Mouse (Mus musculus) neural tube, embryonic 14.5 days (tissue): ENCODE data around the gene Armc7. TPM values are rescaled to one million over a fixed set of nuclear protein-coding genes. Genes with fewer than 3 reads are reported as not detected.
"Not testable (repeated sequence)": the region's sequence is repeated elsewhere in the genome, so short reads cannot be mapped to it uniquely, and the experiment has no call there.

ENCODE experiments used
- ATAC-seq: fragments of 200-750 bp; cut with Nextera tagmentation; 2 replicates; pipeline ENCODE4 v1.8.0; 2017; ENCODE audit warnings: low read depth, mild to moderate bottlenecking, moderate TSS enrichment, moderate library complexity
- H3K27ac ChIP-seq: fragments of 300-500 bp; sonication (generic); 2 replicates; pipeline ENCODE4 v1.5.1; 2014; ENCODE audit warnings: low read depth, mild to moderate bottlenecking, control low read depth, low read length, moderate library complexity, mixed read lengths
- H3K27me3 ChIP-seq: fragments of 300-500 bp; sonication (generic); 2 replicates; pipeline ENCODE4 v1.6.1; 2014; ENCODE audit warnings: low read length; ENCODE audit not compliant: control insufficient read depth, insufficient read depth
- H3K36me3 ChIP-seq: fragments of 300-500 bp; sonication (generic); 2 replicates; pipeline ENCODE4 v1.6.1; 2014; ENCODE audit warnings: low read length, mixed read lengths; ENCODE audit not compliant: control insufficient read depth, insufficient read depth
- H3K4me1 ChIP-seq: fragments of 300-500 bp; sonication (generic); 2 replicates; pipeline ENCODE4 v1.6.1; 2014; ENCODE audit warnings: low read length; ENCODE audit not compliant: control insufficient read depth, insufficient read depth
- H3K4me2 ChIP-seq: fragments of 300-500 bp; sonication (generic); 2 replicates; pipeline ENCODE4 v1.6.1; 2014; ENCODE audit warnings: mild to moderate bottlenecking, low read depth, low read length, control low read depth
- H3K4me3 ChIP-seq: fragments of 300-500 bp; sonication (generic); 2 replicates; pipeline ENCODE4 v1.5.1; 2014; ENCODE audit warnings: low read depth, low read length, control low read depth, mixed read lengths
- H3K9ac ChIP-seq: fragments of 300-500 bp; sonication (generic); replicated peaks from 2 replicates; pipeline ENCODE4 v1.6.1; 2014; ENCODE audit warnings: low read depth, mild to moderate bottlenecking, control low read depth, low read length, mixed read lengths
- H3K9me3 ChIP-seq: fragments of 300-500 bp; sonication (generic); 2 replicates; pipeline ENCODE4 v1.6.1; 2016; ENCODE audit warnings: low read length; ENCODE audit not compliant: control insufficient read depth
- WGBS: fragments of 180-500 bp; shearing (Covaris S2); extraction: QIAGEN DNeasy Blood & Tissue Kit; methylation state at CpG from one replicate; pipeline ENCODE4 v1.1.7; 2014; 5-methylcytosine and 5-hydroxymethylcytosine counted together
- polyA plus RNA-seq: library from polyadenylated mRNA; unstranded; fragments of >200 nt; fragmentation: Nextera tagmentation; extraction: Ambion mirVana; gene quantifications from 2 replicates; pipeline ENCODE4 v1.2.1, GENCODE M21; 2014

The Armc7 gene
- polyA plus RNA-seq, 1 experiment from 2014 or later = 19.4 TPM

DNA sequence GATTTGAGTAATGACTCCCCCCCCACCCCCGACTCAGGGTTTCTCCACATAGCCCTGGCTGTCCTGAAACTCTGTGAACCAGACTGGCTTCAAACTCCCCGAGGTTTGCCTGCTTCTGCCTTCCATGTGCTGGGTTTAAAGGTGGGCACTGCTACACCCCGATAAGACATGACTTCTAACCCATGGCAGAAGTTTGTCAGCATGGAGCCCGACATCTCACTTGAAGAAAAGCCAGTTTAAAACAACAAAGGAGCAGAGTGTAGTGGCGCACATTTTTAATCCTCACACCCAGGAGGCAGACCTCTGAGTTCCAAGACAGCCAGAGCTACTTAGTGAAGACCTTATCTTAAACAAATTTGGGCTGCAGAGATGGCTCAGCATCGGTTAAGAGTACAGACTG lies 16.9 kb downstream of the Armc7 start:
- Histone ChIP-seq H3K27ac (no peak overlapping the region), H3K27me3 (no peaks in the 10 kb centered on the region), H3K4me2 (peak overlapping the region; percentile 63), H3K9me3 (no peaks in the 10 kb centered on the region), H3K36me3 (peaks cover 10% of the 10 kb centered on the region), H3K9ac (no peak overlapping the region), H3K4me3 (peak overlapping the region; percentile 59; the same call in 1 of the 2 replicates), H3K4me1 (peaks cover 11% of the 10 kb centered on the region; the same call in 1 of the 2 replicates)
- no peak for ATAC-seq
- WGBS = 42% methylated on average over 6 of the region's 6 CpGs

DNA sequence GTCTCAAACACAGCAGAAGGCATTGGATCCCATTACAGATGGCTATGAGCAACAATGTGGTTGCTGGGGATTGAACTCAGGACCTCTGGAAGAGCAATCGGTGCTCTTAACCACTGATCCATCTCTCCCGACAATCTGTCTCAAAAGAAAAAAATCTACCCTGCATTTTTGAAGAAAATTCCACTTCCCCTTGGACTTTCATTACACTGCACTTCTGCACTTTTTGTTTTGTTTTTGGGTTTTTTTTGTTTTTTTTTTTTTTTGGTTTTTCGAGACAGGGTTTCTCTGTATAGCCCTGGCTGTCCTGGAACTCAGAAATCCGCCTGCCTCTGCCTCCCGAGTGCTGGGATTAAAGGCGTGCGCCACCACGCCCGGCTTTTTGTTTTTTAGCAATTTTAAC lies 21.1 kb downstream of the Armc7 start:
- WGBS = 93% methylated on average over 9 of the region's 9 CpGs

DNA sequence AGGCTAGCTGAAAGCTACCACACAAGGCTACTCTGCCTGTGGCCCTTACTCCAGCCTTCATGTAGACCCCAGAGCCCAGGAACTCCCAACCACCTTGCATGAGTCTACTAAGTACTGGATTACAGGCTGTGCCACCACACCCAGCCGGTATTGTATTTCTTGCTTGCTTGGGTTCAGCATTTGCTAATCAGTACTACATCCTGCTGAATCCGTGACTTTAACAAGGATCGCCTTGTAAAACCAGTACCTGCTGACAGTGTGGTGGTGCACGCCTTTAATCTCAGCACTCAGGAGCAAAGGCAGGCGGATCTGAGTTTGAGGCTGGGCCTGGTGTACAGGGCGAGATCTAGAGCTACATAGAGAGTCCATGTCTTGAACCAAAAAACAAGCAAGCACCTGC lies 27.2 kb downstream of the Armc7 start:
- no peak overlapping the region for H3K4me3 ChIP-seq
- H3K36me3 ChIP-seq = peaks cover 43% of the 10 kb centered on the region
- 0 out of 2 replicates have a peak, but pooled peaks cover 2% of the 10 kb centered on the region for H3K4me1 ChIP-seq
- 94% methylated on average over 6 of the region's 6 CpGs for WGBS
- H3K27ac ChIP-seq = no peak overlapping the region
- H3K4me2 ChIP-seq = no peak overlapping the region
- H3K9me3 ChIP-seq = no peaks in the 10 kb centered on the region
- ATAC-seq = no peak
- no peaks in the 10 kb centered on the region for H3K27me3 ChIP-seq
- H3K9ac ChIP-seq = no peak overlapping the region

More for the DNA sequence above, 21.1 kb downstream of the Armc7 start:
- H3K4me3 ChIP-seq, H3K4me2 ChIP-seq, H3K27ac ChIP-seq, H3K9me3 ChIP-seq, H3K27me3 ChIP-seq, H3K9ac ChIP-seq, ATAC-seq, H3K4me1 ChIP-seq: not testable (repeated sequence)
- H3K36me3 ChIP-seq = peaks cover 44% of the 10 kb centered on the region

DNA sequence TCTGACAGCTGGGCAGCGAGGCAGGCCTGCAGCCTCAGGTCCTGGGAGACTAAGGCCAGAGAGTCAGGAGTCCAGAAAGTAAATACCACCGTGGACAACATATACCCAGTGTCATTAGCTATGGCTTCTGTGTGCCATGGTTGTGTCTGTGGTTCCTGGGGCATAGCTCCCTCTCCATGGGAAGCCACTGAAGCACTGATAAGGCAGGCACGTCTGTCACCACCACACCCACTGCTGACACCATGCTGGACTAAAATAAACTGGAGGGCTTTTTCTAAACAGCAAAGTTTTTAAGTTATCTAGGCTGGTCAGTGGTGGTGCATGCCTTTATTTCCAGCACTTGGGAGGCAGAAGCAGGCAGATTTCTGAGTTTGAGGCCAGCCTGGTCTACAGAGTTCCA lies 31.1 kb downstream of the Armc7 start:
- H3K4me3 ChIP-seq = no peak overlapping the region
- no peak overlapping the region for H3K27ac ChIP-seq
- peaks cover 28% of the 10 kb centered on the region for H3K4me1 ChIP-seq
- peaks cover 7% of the 10 kb centered on the region for H3K36me3 ChIP-seq
- ATAC-seq = no peak
- H3K27me3 ChIP-seq = no peaks in the 10 kb centered on the region
- 77% methylated on average over 3 of the region's 3 CpGs for WGBS
- H3K9ac ChIP-seq = no peak overlapping the region
- no peaks in the 10 kb centered on the region for H3K9me3 ChIP-seq
- H3K4me2 ChIP-seq = no peak overlapping the region

DNA sequence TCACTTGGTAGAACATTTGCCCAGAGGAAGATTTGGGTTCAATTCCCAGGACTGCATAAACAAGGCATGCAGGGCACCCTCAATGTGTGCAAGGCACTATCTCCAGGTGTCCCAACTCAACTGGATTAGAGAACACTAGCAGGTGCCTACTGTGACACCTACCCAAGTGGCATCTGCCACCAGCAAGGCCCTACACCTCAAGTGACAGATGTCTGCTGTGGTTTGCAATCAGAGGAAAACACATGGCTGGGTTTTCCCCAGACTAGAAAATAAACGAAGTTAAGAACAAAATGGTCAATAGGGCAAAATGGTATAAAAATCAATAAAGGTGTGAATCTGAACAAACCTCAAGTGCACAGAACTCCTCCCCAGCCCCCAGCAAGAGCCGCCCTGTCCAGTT lies 32.6 kb downstream of the Armc7 start:
- no peak overlapping the region for H3K27ac ChIP-seq
- no peak overlapping the region for H3K4me3 ChIP-seq
- H3K27me3 ChIP-seq = no peaks in the 10 kb centered on the region
- H3K36me3 ChIP-seq = peaks cover under 1% of the 10 kb centered on the region; the same call in 1 of the 2 replicates
- H3K9me3 ChIP-seq = no peaks in the 10 kb centered on the region
- WGBS = 89% methylated on average over 2 of the region's 2 CpGs
- H3K4me2 ChIP-seq = no peak overlapping the region
- ATAC-seq = no peak
- no peak overlapping the region for H3K9ac ChIP-seq
- H3K4me1 ChIP-seq = peaks cover 37% of the 10 kb centered on the region

DNA sequence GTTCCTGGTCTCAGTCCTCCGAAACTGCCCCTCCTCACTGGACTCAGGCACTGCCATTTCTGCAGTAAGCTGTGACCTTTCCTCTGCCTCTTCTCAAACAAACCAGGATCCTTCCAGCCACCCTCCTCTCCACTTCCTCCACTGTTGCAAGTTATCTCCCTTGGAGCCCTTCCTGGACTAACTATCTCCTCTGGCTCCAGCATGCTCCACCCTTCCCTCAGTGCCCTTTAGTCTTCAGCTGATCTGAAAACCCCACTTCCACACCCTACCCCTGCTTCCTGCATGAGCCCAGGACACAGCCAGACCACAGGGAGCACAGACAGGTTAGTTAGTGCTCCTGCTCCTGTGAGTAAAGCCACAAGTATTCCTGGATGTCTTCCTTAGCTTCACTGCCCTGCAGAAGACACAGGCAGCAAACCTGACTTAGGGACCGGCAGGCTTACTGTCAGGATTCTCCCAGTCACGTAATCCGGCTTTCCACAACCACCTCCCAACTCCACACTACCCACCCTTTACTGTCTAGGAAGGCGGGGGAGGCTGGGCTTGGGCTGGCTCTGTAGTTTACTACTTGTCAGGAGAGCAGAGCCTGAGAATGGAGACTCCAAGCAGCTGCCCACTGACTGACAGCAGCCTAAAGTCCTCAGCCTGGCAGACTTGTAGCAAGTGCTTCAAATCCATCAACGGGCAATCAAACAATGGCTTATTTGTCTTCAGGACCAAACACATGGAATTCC lies 34.5 kb downstream of the Armc7 start:
- Histone ChIP-seq H3K4me1 (peaks cover 37% of the 10 kb centered on the region), H3K9me3 (no peaks in the 10 kb centered on the region), H3K9ac (0 out of 2 replicates have a peak overlapping the region, but pooled peaks have one; percentile 5), H3K36me3 (no peaks in the 10 kb centered on the region), H3K4me2 (peak overlapping the region; percentile 92), H3K4me3 (peak overlapping the region; percentile 13; the same call in 1 of the 2 replicates), H3K27me3 (no peaks in the 10 kb centered on the region; the same call in 1 of the 2 replicates), H3K27ac (no peak overlapping the region)
- ATAC-seq = no peak
- WGBS = 33% methylated on average over 6 of the region's 6 CpGs

DNA sequence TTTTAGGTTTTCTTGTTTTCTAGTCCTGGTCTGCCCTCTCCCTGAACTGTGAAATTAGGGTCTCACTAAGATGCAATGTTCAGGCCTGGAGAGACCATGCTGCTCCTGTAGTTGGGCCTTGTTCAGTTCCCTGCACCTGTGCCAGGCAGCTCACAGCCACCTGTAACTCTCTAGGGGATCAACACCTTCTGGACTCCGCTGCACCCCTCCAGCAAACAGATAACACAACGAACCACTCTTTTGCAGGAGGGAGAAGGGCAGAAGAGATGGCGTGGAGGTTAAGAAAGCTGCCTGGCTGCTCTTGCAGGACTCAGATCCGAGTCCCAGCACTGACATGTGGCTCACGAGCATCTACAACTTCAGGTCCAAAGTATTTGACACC lies 35.0 kb downstream of the Armc7 start:
- no peak for ATAC-seq
- H3K27ac ChIP-seq = no peak overlapping the region

DNA sequence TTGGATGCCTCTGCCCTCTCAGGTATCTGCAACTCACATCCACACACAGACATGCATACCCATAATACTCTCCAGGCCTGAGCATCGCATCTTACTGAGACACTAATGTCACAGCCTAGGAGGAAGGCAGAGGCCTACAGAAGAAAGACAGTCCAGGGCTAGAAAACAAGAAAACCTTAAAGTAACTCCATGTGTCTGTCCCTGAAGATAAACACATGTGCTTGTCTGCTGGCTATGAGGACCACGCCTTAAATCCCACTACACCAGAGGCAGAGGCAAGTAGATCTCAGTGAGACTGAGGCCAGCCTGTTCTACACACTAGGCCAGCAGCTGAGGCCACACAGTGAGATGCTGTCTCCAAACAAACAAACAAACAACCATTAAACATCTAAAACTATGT lies 35.7 kb downstream of the Armc7 start:
- H3K4me2 ChIP-seq = peak overlapping the region; percentile 92
- no peak for ATAC-seq
- WGBS = 50% methylated on average over 2 of the region's 2 CpGs
- H3K36me3 ChIP-seq = no peaks in the 10 kb centered on the region
- peak overlapping the region; percentile 100 for H3K4me3 ChIP-seq
- peaks cover 37% of the 10 kb centered on the region for H3K4me1 ChIP-seq
- no peak overlapping the region; the same call in 1 of the 2 replicates for H3K27ac ChIP-seq
- H3K9me3 ChIP-seq = no peaks in the 10 kb centered on the region
- H3K9ac ChIP-seq = peak overlapping the region; percentile 100
- no peaks in the 10 kb centered on the region; the same call in 1 of the 2 replicates for H3K27me3 ChIP-seq

More for the DNA sequence above, 35.0 kb downstream of the Armc7 start:
- H3K27me3 ChIP-seq = no peaks in the 10 kb centered on the region; the same call in 1 of the 2 replicates
- 0 out of 2 replicates have a peak overlapping the region, but pooled peaks have one; percentile 5 for H3K9ac ChIP-seq
- H3K4me1 ChIP-seq = peaks cover 37% of the 10 kb centered on the region
- 57% methylated on average over 5 of the region's 5 CpGs for WGBS
- peak overlapping the region; percentile 100; the same call in 1 of the 2 replicates for H3K4me3 ChIP-seq
- H3K36me3 ChIP-seq = no peaks in the 10 kb centered on the region
- H3K9me3 ChIP-seq = no peaks in the 10 kb centered on the region
- H3K4me2 ChIP-seq = peak overlapping the region; percentile 92

DNA sequence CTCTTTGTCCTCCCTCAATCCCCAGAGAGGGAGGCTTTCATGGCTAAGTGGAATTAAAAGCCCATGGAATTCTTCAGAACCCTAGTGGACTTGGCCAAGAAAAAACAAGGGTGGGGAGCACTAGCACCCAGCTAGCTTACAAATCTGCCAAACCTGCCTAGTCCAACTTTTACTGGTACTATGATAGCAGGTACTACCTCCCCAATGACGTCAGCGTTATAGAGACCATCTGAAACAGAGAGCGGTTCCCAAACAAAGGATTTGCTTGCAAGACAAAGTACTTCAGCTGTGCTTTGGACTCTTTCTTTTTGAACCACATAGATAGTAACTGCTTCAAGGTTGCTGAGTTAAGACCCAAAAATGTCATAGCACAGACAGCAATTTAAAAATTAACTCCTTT lies 36.5 kb downstream of the Armc7 start:
- Histone ChIP-seq H3K36me3 (no peaks in the 10 kb centered on the region), H3K4me2 (peak overlapping the region; percentile 92), H3K9ac (peak overlapping the region; percentile 100), H3K27me3 (no peaks in the 10 kb centered on the region; the same call in 1 of the 2 replicates), H3K27ac (peak overlapping the region; percentile 86), H3K9me3 (no peaks in the 10 kb centered on the region), H3K4me1 (peaks cover 37% of the 10 kb centered on the region), H3K4me3 (peak overlapping the region; percentile 100)
- WGBS = 23% methylated on average over 3 of the region's 3 CpGs
- no peak for ATAC-seq
